Mouse (Mus musculus) megakaryocyte, embryonic 14.5 days (primary cell): Measurements from ENCODE around the gene Ank3. TPM values are rescaled to one million over a fixed set of nuclear protein-coding genes. Genes with fewer than 3 reads are reported as not detected.
A peak's percentile ranks its signal among the peaks of the same experiment; 100 is the strongest.
"Not testable (repeated sequence)": the region's sequence is repeated elsewhere in the genome, so short reads cannot be mapped to it uniquely, and the experiment has no call there.

Experiments
- H3K27me3 ChIP-seq: replicated peaks from 2 replicates; pipeline ENCODE3; 2012; ENCODE audit warnings: inconsistent platforms
- H3K36me3 ChIP-seq: replicated peaks from 2 replicates; pipeline ENCODE3; 2012; ENCODE audit warnings: low read length, inconsistent platforms, mixed read lengths
- H3K4me1 ChIP-seq: 2 replicates; pipeline ENCODE4 v1.6.1; 2012; ENCODE audit warnings: inconsistent platforms
- H3K4me3 ChIP-seq: replicated peaks from 2 replicates; pipeline ENCODE3; 2012; ENCODE audit warnings: moderate library complexity, mild to moderate bottlenecking, inconsistent platforms
- H3K9me3 ChIP-seq: 2 replicates; pipeline ENCODE4 v1.6.1; 2012; ENCODE audit warnings: inconsistent platforms
- FLI1 ChIP-seq: IDR thresholded peaks from 2 replicates; pipeline ENCODE4 v1.6.1; 2012; ENCODE audit warnings: low read length, inconsistent platforms, mixed read lengths
- GATA1 ChIP-seq: IDR thresholded peaks from 3 replicates; pipeline ENCODE4 v1.6.1; 2012; ENCODE audit warnings: mixed read lengths, low read length, inconsistent platforms, borderline replicate concordance
- polyA plus RNA-seq: library from polyadenylated mRNA; stranded (reverse); fragments of >175 nt; gene quantifications from 2 replicates; pipeline ENCODE4 v1.2.3, GENCODE M21; 2012; ENCODE audit warnings: low replicate concordance; ENCODE audit not compliant: insufficient read depth

Gene Ank3
- 0.93 and 4.4 TPM in 2 replicates for polyA plus RNA-seq

GRCm38 (mm10) chr10:69398763-69399590 lies at the start of gene Ank3:
Ank3 (plus strand) TSS chr10:69398773.
- H3K36me3 ChIP-seq = no peaks in the 10 kb centered on the region
- TF ChIP-seq FLI1 = no peak
- no peak for TF ChIP-seq GATA1
- peaks cover 2% of the 10 kb centered on the region; the same call in 1 of the 2 replicates for H3K9me3 ChIP-seq
- peak within 1 kb of the TSS; percentile 90 for H3K4me3 ChIP-seq
- H3K27me3 ChIP-seq = peaks cover 56% of the 10 kb centered on the region
- peaks cover 20% of the 10 kb centered on the region for H3K4me1 ChIP-seq

DNA sequence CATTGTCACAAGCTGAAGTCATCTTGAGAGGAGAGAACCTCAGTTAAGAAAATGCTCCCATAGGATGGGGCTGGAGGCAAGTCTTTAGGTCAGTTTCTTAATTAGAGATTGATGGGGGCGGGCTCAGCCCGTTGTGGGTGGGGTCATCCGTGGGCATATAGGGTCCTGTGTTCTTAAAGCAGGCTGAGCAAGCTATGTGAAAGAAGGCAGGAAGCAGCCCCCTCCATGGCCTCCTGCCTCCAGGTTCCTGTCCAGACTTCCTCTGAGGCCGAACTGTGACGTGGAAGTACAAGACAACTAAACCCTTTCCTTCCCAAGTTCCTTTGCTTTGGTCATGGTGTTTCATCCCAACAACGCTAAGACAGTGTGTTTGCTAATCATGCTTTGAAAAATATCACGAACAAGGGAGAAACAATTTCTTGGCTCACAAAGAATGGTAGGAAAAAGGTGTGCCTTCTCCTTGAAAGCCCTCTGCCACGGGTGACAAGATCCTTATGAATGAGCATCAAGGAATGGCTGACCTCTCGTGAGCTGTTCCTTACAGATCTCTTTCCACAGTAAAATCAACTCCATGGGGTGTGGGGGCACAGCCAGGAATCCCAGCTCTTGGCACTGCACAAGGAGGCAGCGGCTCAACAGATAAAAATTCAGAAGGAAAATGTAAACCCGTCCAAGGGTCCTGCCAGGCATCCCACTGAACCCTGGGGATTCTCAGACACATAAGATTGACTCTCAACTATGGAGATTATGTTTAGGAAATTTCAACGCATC lies 47.3 kb upstream of the Ank3 start:
- Histone ChIP-seq H3K27me3 (no peaks in the 10 kb centered on the region), H3K4me1 (peaks cover 60% of the 10 kb centered on the region), H3K36me3 (peaks cover 42% of the 10 kb centered on the region), H3K9me3 (peaks cover 3% of the 10 kb centered on the region; the same call in 1 of the 2 replicates), H3K4me3 (peak overlapping the region; percentile 94)
- TF ChIP-seq GATA1 = no peak
- no peak for TF ChIP-seq FLI1

- TF ChIP-seq FLI1 = no peak
- TF ChIP-seq GATA1 = no peak
- Histone ChIP-seq H3K27me3 (no peaks in the 10 kb centered on the region), H3K9me3 (peaks cover 7% of the 10 kb centered on the region), H3K4me1 (peaks cover 57% of the 10 kb centered on the region), H3K4me3 (peak overlapping the region; percentile 94), H3K36me3 (peaks cover 37% of the 10 kb centered on the region)
Observed at GRCm38 (mm10) chr10:69351842-69352211, 46.7 kb upstream of the Ank3 start.

DNA sequence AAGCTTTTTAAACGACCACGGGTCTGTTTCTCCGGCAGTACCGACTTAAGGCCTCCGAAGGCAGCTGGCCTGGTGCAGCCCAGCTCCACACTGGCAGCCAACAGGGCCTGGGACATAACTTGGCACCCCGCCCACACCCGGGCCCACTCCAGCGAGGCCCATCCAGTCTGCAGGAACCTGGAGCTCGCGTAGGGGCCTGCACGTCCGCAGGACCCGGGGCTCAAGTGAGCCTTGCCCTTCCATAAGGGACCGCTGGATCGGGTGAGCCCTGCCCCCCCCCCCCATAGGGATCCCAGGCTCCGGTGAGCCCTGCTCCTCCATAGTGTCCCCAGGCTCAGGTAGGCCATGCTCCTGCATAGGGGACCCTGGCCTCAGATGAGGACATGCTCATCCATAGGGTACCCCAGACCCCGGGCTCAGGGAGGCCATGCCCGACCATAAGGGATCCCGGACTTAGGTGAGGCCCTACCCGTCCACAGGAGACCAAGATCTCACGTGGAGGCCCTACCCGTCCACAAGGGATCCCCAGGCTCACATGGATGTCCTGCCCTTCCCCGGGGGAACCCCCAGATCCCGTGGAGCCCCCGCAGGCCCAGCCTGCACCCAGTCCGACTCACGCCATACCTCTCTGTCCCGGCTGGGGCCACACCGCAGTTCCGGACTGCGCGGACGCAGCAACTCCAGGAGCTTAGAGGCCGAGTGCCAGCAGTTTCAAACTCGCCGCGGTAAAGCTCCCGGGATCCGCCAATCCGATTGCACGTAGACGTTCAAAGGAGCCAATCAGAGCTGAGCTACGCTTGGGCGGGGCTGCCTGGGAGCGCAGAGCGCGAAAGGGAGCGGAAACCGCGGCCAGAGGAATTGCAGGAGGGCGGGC lies 46.1 kb upstream of the Ank3 start, which contains the start of gene Cdk1:
Gene Cdk1 (minus strand): TSS at position 727 of the 874 bp plus-strand sequence.
- H3K27me3 ChIP-seq = no peaks in the 10 kb centered on the region
- H3K4me3 ChIP-seq = peak within 1 kb of the TSS; percentile 94
- peaks cover 13% of the 10 kb centered on the region for H3K9me3 ChIP-seq
- peaks cover 54% of the 10 kb centered on the region for H3K4me1 ChIP-seq
- TF ChIP-seq FLI1 (peak; percentile 92; the same call in 1 of the 2 replicates), GATA1 (no peak)
- H3K36me3 ChIP-seq = peaks cover 30% of the 10 kb centered on the region

DNA sequence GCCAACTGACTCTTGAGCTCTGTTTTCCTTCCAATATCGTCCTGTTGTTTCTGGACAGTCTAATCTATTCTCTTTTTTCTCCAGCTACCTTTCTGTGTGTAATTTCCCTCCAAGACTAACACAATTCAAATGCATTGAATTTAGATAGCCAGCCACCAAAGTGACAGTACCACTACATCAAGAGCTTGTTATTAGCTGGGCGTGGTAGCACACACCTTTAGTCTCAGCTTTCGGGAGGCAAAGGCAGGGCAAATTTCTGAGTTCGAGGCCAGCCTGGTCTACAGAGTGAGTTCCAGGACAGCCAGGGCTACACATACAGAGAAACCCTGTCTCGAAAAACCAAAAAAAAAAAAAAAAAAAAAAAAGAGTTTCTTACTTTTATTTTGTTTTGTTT lies 45.5 kb upstream of the Ank3 start:
- H3K27me3 ChIP-seq = not testable (repeated sequence)
- Histone ChIP-seq H3K4me3 (peak overlapping the region; percentile 94), H3K36me3 (peaks cover 24% of the 10 kb centered on the region), H3K4me1 (peaks cover 47% of the 10 kb centered on the region), H3K9me3 (peaks cover 20% of the 10 kb centered on the region)

GRCm38 (mm10) chr10:69359666-69360065 lies 38.9 kb upstream of the Ank3 start:
- TF ChIP-seq GATA1 = no peak
- TF ChIP-seq FLI1 = no peak
- H3K36me3 ChIP-seq = no peaks in the 10 kb centered on the region
- H3K4me1 ChIP-seq = no peaks in the 10 kb centered on the region
- peaks cover 44% of the 10 kb centered on the region for H3K9me3 ChIP-seq
- no peaks in the 10 kb centered on the region for H3K27me3 ChIP-seq
- no peak overlapping the region for H3K4me3 ChIP-seq

GRCm38 (mm10) chr10:69366208-69366607 lies 32.4 kb upstream of the Ank3 start:
- no peak overlapping the region for H3K4me3 ChIP-seq
- H3K27me3 ChIP-seq = peaks cover 2% of the 10 kb centered on the region
- H3K4me1 ChIP-seq = no peaks in the 10 kb centered on the region
- H3K36me3 ChIP-seq = no peaks in the 10 kb centered on the region
- peaks cover 23% of the 10 kb centered on the region for H3K9me3 ChIP-seq
- TF ChIP-seq FLI1 = no peak
- no peak for TF ChIP-seq GATA1

DNA sequence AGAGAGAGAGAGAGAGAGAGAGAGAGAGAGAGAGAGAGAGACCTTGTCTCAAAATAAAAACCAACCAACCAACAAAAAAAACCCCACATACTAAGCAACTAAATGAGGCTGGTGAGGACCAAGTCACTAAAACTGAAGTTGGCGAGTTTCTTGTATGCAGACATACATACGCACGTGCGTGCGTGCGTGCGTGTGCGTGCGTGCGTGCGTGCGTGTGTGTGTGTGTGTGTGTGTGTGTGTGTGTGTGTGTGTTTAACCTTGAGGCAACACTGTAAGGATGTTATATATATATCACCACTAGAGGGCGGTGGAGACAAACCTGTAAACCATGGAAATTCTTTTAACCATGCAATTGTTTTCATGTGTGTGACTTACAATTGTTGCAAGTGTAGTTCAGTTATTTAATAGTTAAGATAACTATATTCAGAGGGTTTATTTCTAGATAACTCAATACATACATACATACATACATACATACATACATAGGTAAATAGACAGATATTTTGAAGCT lies 31.6 kb upstream of the Ank3 start:
- Histone ChIP-seq H3K4me3 (no peak overlapping the region), H3K9me3 (peaks cover 16% of the 10 kb centered on the region), H3K27me3 (peaks cover 2% of the 10 kb centered on the region), H3K36me3 (no peaks in the 10 kb centered on the region), H3K4me1 (no peaks in the 10 kb centered on the region)
- TF ChIP-seq GATA1 = no peak
- no peak for TF ChIP-seq FLI1

DNA sequence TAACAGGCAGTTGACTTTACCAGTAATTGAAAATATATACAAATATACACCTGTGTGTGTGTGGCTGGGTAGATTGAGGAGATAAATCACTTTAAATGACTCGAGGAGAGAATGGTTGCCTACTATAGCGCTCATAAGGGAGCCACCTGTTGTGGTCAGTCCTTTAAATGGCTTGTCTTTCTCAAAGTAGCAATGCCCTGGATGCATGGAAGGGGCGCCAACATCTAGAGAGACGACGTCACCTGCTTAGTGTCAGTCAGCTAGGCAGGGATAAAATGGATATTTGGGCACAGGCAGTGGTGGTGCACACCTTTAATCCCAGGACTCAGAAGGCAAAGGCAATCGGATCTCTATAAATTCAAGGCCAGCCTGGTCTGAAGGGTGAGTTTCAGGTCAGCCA lies 29.3 kb upstream of the Ank3 start:
- no peak for TF ChIP-seq GATA1
- H3K36me3 ChIP-seq = no peaks in the 10 kb centered on the region
- no peaks in the 10 kb centered on the region for H3K4me1 ChIP-seq
- H3K27me3 ChIP-seq = peaks cover 2% of the 10 kb centered on the region
- peaks cover 11% of the 10 kb centered on the region for H3K9me3 ChIP-seq
- H3K4me3 ChIP-seq = no peak overlapping the region

DNA sequence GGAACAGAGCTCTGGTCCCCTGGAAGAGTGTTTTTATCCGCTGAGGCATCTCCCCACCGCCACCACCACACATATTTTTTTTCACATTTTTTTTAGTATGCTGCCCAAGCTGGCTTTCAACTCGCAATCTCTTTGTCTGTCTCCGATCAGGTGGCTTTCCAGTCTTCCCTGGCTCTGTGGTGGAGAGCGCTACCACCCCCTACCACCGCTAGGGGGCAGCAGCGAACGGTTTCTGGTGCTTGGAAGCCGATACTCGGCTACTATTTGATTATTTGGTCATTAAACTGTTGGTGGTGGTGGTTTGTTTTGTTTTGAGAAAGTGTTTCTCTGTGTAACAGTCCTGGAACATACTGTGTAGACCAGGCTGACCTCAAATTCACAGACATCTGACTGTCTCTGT lies 27.1 kb upstream of the Ank3 start:
- TF ChIP-seq GATA1 = no peak
- TF ChIP-seq FLI1 = no peak
- Histone ChIP-seq H3K4me1 (no peaks in the 10 kb centered on the region), H3K9me3 (peaks cover 6% of the 10 kb centered on the region), H3K36me3 (no peaks in the 10 kb centered on the region), H3K27me3 (peaks cover 2% of the 10 kb centered on the region), H3K4me3 (no peak overlapping the region)
